Mouse (Mus musculus): Measurements from ENCODE around the gene Tmem17.

- no peak for TF ChIP-seq CTCF (conservative IDR thresholded peaks at IDR 0.05; ENCODE audit: insufficient read depth, insufficient read length, low read depth, low read length)
- no peak for TF ChIP-seq POLR2A (IDR thresholded peaks at IDR 0.05; ENCODE audit: low read depth, low read length)
These were observed 8.4 kb downstream of the Tmem17 start for GRCm38 (mm10) chr11:22520251-22520650.
